Mouse (Mus musculus): ENCODE data around the gene Rsph6a. TPM values are rescaled to one million over a fixed set of nuclear protein-coding genes. Genes with fewer than 3 reads are reported as not detected.

Rsph6a gene
- polyA plus RNA-seq, 1 experiment from 2014 or later = not detected

Small RNA genes lying within 50 kb of the gene (microRNA-seq; reads per million reads assigned to microRNA genes)
- gene Mir3100 = not detected

Other genes with a start within 250 kb of the Rsph6a start
- gene Psg17, start 233.1 kb upstream of the Rsph6a start, polyA plus RNA-seq (2016; fragmentation: Nextera tagmentation; extraction: Ambion mirVana) = 0.09 TPM in 1 of 2 replicates, not detected in the other
- gene Mill2, start 214.7 kb upstream of the Rsph6a start, polyA plus RNA-seq (2016; fragmentation: Nextera tagmentation; extraction: Ambion mirVana) = not detected in 2 replicates
- 0.93 and 1.0 TPM in 2 replicates for gene Pglyrp1, start 183.4 kb upstream of the Rsph6a start, polyA plus RNA-seq (2016; fragmentation: Nextera tagmentation; extraction: Ambion mirVana)
- 30.0 and 31.0 TPM in 2 replicates for gene Ccdc61, start 144.3 kb upstream of the Rsph6a start, polyA plus RNA-seq (2016; fragmentation: Nextera tagmentation; extraction: Ambion mirVana)
- 2.2 and 2.9 TPM in 2 replicates for gene Nova2, start 128.8 kb upstream of the Rsph6a start, polyA plus RNA-seq (2016; fragmentation: Nextera tagmentation; extraction: Ambion mirVana)
- gene Nanos2, start 67.3 kb upstream of the Rsph6a start, polyA plus RNA-seq (2016; fragmentation: Nextera tagmentation; extraction: Ambion mirVana) = 0.15 TPM in 1 of 2 replicates, not detected in the other
- 3.9 and 4.4 TPM in 2 replicates for gene Mypop, start 63.4 kb upstream of the Rsph6a start, polyA plus RNA-seq (2016; fragmentation: Nextera tagmentation; extraction: Ambion mirVana)
- gene Irf2bp1, start 50.6 kb upstream of the Rsph6a start, polyA plus RNA-seq (2016; fragmentation: Nextera tagmentation; extraction: Ambion mirVana) = 21.3 and 22.1 TPM in 2 replicates
- gene Foxa3, start 31.2 kb upstream of the Rsph6a start, polyA plus RNA-seq (2016; fragmentation: Nextera tagmentation; extraction: Ambion mirVana) = not detected in 2 replicates
- gene Sympk, start 30.3 kb upstream of the Rsph6a start, polyA plus RNA-seq (2016; fragmentation: Nextera tagmentation; extraction: Ambion mirVana) = 41.2 and 46.3 TPM in 2 replicates
- 14.4 and 16.3 TPM in 2 replicates for gene Dmwd, start 21.5 kb downstream of the Rsph6a start, polyA plus RNA-seq (2016; fragmentation: Nextera tagmentation; extraction: Ambion mirVana)
- gene Dmpk, start 29.2 kb downstream of the Rsph6a start, polyA plus RNA-seq (2016; fragmentation: Nextera tagmentation; extraction: Ambion mirVana) = 8.3 and 9.1 TPM in 2 replicates
- gene Six5, start 39.9 kb downstream of the Rsph6a start, polyA plus RNA-seq (2016; fragmentation: Nextera tagmentation; extraction: Ambion mirVana) = 6.7 and 7.4 TPM in 2 replicates
- 0.81 and 1.1 TPM in 2 replicates for gene Gm4969, start 63.7 kb downstream of the Rsph6a start, polyA plus RNA-seq (2016; fragmentation: Nextera tagmentation; extraction: Ambion mirVana)
- 17.8 and 18.4 TPM in 2 replicates for gene Fbxo46, start 65.2 kb downstream of the Rsph6a start, polyA plus RNA-seq (2016; fragmentation: Nextera tagmentation; extraction: Ambion mirVana)
- 14.7 and 16.0 TPM in 2 replicates for gene Qpctl, start 94.6 kb downstream of the Rsph6a start, polyA plus RNA-seq (2016; fragmentation: Nextera tagmentation; extraction: Ambion mirVana)
- gene Snrpd2, start 95.0 kb downstream of the Rsph6a start, polyA plus RNA-seq (2016; fragmentation: Nextera tagmentation; extraction: Ambion mirVana) = 183 and 193 TPM in 2 replicates
- 0.22 and 0.25 TPM in 2 replicates for gene Gipr, start 111.4 kb downstream of the Rsph6a start, polyA plus RNA-seq (2016; fragmentation: Nextera tagmentation; extraction: Ambion mirVana)
- 5.3 and 6.4 TPM in 2 replicates for gene Eml2, start 121.7 kb downstream of the Rsph6a start, polyA plus RNA-seq (2016; fragmentation: Nextera tagmentation; extraction: Ambion mirVana)
- gene Gpr4, start 157.8 kb downstream of the Rsph6a start, polyA plus RNA-seq (2016; fragmentation: Nextera tagmentation; extraction: Ambion mirVana) = 1.6 and 2.0 TPM in 2 replicates
- 50.7 and 51.4 TPM in 2 replicates for gene Opa3, start 173.6 kb downstream of the Rsph6a start, polyA plus RNA-seq (2016; fragmentation: Nextera tagmentation; extraction: Ambion mirVana)
- 47.4 and 56.9 TPM in 2 replicates for gene Vasp, start 217.1 kb downstream of the Rsph6a start, polyA plus RNA-seq (2016; fragmentation: Nextera tagmentation; extraction: Ambion mirVana)
- gene Ppm1n, start 225.4 kb downstream of the Rsph6a start, polyA plus RNA-seq (2016; fragmentation: Nextera tagmentation; extraction: Ambion mirVana) = 0.41 and 0.51 TPM in 2 replicates
- 32.1 and 33.1 TPM in 2 replicates for gene Rtn2, start 227.9 kb downstream of the Rsph6a start, polyA plus RNA-seq (2016; fragmentation: Nextera tagmentation; extraction: Ambion mirVana)

Data from forebrain, embryonic 10.5 days (tissue).